Mouse (Mus musculus) right cerebral cortex, postnatal 10 days (tissue): ENCODE data around the gene Ggt5.

ENCODE experiments used
- DNase-seq, 2 experiments: peaks; one replicate each; pipeline ENCODE4 v3.0.0; 2021; ENCODE audit warnings: low spot score in 2 of 2

Ggt5 gene

GRCm38 (mm10) chr10:75589129-75589528, at the start of gene Ggt5:
Gene Ggt5 (plus strand): TSS chr10:75589340.
- peak; percentile 53 to 70 for DNase-seq

- no peak for DNase-seq
Observed at GRCm38 (mm10) chr10:75547901-75548300, 41.2 kb upstream of the Ggt5 start.

GRCm38 (mm10) chr10:75548486-75548885, 40.7 kb upstream of the Ggt5 start:
- no peak for DNase-seq

GRCm38 (mm10) chr10:75549886-75550285, 39.3 kb upstream of the Ggt5 start:
- no peak for DNase-seq

- no peak for DNase-seq
Observed at GRCm38 (mm10) chr10:75551175-75551574, 38.0 kb upstream of the Ggt5 start.

- no peak for DNase-seq
Observed at GRCm38 (mm10) chr10:75552106-75552505, 37.0 kb upstream of the Ggt5 start.

- no peak for DNase-seq
Observed at GRCm38 (mm10) chr10:75552701-75553450, 36.3 kb upstream of the Ggt5 start.

GRCm38 (mm10) chr10:75554090-75554489, 35.0 kb upstream of the Ggt5 start:
- no peak for DNase-seq

GRCm38 (mm10) chr10:75555557-75555956, 33.6 kb upstream of the Ggt5 start:
- no peak for DNase-seq

GRCm38 (mm10) chr10:75556026-75556425, 33.1 kb upstream of the Ggt5 start:
- peak; percentile 90 for DNase-seq

GRCm38 (mm10) chr10:75558515-75558914, 30.6 kb upstream of the Ggt5 start:
- peak; percentile 81 to 84 for DNase-seq

- DNase-seq, result peak in 1 of 2 experiments; percentile 43
Observed at GRCm38 (mm10) chr10:75559041-75559675, 30.0 kb upstream of the Ggt5 start.

- peak; percentile 62 to 63 for DNase-seq
Observed at GRCm38 (mm10) chr10:75559676-75560548, 29.2 kb upstream of the Ggt5 start, which contains the start of gene Lrrc75b. Gene Lrrc75b (minus strand): TSS chr10:75560330.

GRCm38 (mm10) chr10:75560549-75560899, 28.6 kb upstream of the Ggt5 start:
- DNase-seq, result no peak

- DNase-seq, result peak in 1 of 2 experiments; percentile 22
Observed at GRCm38 (mm10) chr10:75561071-75561654, 28.0 kb upstream of the Ggt5 start, which contains the start of gene Ggt1. Gene Ggt1 (plus strand): TSS chr10:75561604.

GRCm38 (mm10) chr10:75562596-75562995, 26.5 kb upstream of the Ggt5 start:
- peak in 1 of 2 experiments; percentile 7 for DNase-seq

- DNase-seq, result peak in 1 of 2 experiments; percentile 15
Observed at GRCm38 (mm10) chr10:75564687-75565265, 24.4 kb upstream of the Ggt5 start.

- DNase-seq, result peak in 1 of 2 experiments; percentile 17
Observed at GRCm38 (mm10) chr10:75565436-75565835, 23.7 kb upstream of the Ggt5 start.

GRCm38 (mm10) chr10:75565906-75566305, 23.2 kb upstream of the Ggt5 start:
- no peak for DNase-seq

- peak in 1 of 2 experiments; percentile 18 for DNase-seq
Observed at GRCm38 (mm10) chr10:75566321-75566720, 22.8 kb upstream of the Ggt5 start.

- DNase-seq, result peak in 1 of 2 experiments; percentile 8
Observed at GRCm38 (mm10) chr10:75566765-75567164, 22.4 kb upstream of the Ggt5 start.
